Mouse (Mus musculus) layer of hippocampus, postnatal 25 days (tissue): Measurements from ENCODE around the gene 1700016K19Rik. TPM values are rescaled to one million over a fixed set of nuclear protein-coding genes. Genes with fewer than 3 reads are reported as not detected.

Experiments used
- DNase-seq, 2 experiments: peaks; one replicate each; pipeline ENCODE4 v3.0.0; 2022; ENCODE audit warnings: mixed read lengths in 2 of 2, low spot score in 1 of 2; ENCODE audit errors: extremely low spot score in 1 of 2
- total RNA-seq, 2 experiments: library from RNA; stranded (reverse); gene quantifications; 2 replicates each; pipeline ENCODE4 v1.2.3; 2021

1700016K19Rik gene
- total RNA-seq, 2 experiments from 2014 or later = 2.4 to 3.0 TPM

DNA sequence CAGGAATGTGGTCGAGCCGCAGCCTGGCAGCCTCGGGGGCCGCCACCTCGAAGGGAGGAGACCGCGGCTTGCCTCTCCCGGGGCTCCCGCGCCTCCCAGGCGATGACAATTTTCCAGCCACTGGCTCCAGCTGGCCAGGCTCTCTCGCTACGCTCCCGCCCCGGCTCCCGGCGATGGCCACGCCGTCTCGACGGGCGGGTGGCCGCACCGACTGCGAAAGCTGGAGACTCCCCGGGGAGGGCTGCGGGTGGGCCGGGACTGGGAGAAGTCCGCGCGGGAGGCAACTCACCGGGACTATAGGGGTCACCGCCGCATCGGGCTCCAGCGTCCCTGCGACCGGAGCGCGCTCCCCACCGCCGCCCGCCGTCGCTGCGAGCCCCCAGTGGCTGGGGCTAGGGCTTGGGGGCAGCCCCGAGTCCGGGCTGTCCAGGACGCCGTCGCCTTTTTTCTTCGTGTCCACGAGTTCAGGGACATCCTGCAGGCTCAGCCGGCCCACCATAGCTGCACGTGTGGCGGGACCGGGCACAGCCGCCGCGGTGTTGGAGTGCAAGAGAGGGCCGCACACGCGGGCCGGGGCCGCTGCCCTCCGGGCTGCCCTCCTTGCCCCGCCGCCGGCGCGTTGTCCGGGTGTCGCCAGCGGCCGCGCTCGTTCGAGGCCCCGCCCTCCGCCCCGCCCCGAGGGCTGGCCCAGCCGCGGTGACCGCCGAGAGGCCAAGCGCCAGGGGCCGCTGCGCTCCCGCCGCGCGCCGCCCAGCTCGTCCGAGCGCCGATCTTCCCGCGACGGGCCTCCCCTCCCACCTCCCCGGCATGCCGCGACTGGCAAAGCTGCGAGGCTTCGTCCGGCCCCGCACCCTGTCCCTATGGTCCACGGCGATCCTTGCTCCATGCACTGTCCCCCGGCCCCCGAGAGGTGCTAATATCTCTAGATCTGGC lies 27.7 kb downstream of the 1700016K19Rik start, which contains the start of gene Rflnb:
TSS of gene Rflnb (minus strand) at position 644 of the 933 bp plus-strand sequence.
- DNase-seq = peak; percentile 43 to 61

- no peak for DNase-seq
Observed at GRCm38 (mm10) chr11:76028072-76028465, 28.4 kb downstream of the 1700016K19Rik start.

DNA sequence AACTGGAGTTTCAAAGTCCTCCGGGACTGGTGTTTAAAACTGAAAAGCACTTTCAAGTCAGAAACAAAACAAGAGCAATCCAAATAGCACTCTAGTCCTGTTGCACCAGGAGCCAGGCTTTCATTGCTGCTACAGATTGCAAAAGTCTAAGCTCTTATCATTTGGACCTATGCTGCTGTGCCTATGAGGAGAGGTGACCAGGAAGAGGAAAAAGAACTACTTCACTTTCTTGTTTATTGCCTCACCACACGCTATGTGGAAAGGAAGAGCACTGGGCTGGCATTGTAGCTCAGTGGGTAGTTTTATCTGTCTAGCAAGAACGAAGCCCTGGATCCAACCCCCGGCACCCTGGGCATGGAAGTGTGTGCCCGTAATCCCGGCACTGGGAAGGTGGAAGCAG lies 33.6 kb downstream of the 1700016K19Rik start:
- no peak for DNase-seq

- no peak for DNase-seq
Observed at GRCm38 (mm10) chr11:76033836-76034235, 34.1 kb downstream of the 1700016K19Rik start.

GRCm38 (mm10) chr11:76035182-76035581 lies 35.5 kb downstream of the 1700016K19Rik start:
- no peak for DNase-seq

DNA sequence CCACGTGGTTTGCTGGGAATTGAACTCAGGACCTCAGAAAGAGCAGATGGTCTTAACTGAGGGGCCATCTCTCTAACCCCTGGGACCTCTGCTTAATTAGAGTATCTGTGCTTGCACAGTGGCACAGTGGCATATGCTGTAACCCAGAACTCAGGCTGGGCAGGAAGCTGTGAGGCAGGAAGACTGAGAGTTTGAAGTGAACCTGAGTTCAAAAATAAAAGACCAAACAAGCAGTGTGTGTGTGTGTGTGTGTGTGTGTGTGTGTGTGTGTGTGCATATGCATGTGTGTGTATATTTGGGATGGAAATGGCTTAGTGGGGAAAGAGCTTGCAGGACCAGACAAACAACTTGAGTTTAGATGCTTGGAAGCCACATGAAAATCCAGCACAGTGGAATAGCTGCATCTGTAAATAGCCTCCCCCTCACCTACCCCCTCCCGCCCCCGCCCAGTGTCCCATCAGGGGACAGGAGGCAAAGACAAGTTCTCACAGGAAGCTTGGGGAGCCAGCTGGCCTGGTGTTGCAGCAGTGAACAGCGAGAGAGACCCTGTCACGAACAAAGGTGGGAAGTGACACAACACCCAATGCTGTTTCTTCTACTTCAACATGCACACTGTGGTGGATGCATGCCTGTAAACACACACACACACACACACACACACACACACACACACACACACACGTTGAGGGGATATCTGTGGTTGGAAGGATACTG lies 38.0 kb downstream of the 1700016K19Rik start:
- DNase-seq = no peak

- DNase-seq = no peak
Observed at GRCm38 (mm10) chr11:76039271-76040053, 39.8 kb downstream of the 1700016K19Rik start.

- no peak for DNase-seq
Observed at GRCm38 (mm10) chr11:76040106-76040505, 40.4 kb downstream of the 1700016K19Rik start.

DNA sequence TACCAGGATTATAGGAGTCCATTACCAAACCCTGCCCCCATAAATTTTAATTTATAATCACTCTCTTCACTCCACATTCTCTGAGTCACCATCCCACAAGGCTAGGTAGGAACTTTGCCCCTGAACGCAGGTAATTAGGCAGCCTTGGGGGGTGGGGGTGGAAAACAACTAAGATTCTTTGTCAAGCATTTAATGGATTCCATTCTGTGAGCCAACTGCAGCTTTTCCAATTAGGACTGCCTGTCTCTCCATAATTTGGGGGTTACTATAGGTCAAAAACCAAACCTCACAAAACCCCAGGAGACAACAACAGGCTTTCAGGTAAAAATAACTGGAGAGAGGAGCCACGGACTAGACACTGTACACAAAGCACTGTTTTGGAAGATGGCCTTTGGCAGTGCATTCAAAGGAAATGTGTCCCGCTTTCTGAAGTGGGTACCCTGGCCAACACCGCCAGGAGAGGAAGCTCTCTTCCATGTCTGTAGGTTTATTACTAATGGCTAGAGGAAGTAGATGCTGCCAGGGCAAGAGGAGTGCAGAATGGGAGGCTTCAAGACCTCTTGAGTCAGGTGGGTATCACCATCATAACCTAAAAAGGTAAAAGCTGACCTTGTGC lies 41.2 kb downstream of the 1700016K19Rik start:
- no peak for DNase-seq

DNA sequence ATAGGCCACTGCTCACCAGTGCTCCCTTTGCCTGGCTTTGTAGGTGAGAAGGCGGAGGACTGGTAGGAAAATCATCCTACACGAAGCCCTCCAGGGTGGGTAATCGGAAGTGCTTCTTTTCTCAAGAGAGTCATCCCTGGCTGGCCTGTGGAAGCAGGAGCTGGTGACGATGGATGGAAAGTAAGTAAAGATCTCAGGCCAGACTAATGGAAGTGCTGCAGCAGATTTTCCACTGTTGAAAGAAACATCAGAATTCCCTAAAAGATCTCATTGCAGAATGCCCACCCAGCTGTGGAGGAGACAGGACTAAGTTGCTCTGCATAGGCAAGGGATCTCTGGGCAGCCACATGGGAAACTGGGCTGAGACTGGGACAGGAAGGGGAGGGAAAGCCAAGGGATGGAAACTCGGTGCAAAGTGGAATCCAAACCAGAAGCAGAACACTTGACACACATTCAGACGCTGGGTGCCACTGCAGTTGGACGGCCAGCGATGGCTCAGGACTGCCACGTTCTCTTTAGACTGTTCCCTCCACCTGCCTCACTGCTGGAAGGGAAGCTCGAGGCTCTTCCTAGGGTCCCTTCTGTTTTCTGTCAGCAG lies 42.4 kb downstream of the 1700016K19Rik start:
- no peak for DNase-seq

DNA sequence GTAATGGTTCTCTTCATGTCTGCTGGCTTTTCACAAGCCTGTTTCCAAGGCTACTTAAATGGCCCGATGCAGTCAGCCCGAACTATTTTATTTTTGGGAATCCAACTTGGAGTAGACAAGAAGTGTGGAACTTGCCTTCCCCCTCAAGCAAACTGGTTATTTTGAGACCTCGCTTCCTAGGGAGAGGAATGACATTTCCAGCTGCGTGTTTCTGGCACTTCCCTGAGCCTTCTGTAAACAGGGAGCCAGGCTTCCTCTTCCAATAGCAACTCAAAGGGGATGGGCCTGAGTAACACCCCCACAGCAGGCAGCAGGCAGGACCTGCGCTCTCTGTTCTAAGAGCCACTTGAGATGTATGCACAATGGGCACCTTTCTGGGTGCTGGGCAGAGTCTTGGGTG lies 43.2 kb downstream of the 1700016K19Rik start:
- DNase-seq = no peak

DNA sequence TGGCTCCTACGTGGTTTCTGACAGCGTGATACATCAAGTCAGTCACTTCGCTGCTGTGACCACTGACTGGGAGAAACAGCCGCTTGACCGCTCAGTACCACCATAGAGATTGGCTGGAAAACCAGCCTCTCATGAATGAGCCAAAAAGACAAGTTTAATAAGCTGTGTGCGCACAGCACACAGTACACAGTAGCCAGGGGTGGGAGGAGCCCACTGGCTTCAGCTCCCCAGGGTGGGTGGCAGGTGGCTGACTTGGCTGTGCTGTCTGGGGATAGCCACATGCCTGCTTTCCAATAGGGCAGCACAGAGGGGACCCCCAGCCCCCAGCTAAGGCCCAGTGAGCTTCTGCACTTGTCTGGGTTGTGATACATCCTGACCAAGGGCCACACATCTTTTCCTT lies 44.8 kb downstream of the 1700016K19Rik start:
- DNase-seq = no peak

DNA sequence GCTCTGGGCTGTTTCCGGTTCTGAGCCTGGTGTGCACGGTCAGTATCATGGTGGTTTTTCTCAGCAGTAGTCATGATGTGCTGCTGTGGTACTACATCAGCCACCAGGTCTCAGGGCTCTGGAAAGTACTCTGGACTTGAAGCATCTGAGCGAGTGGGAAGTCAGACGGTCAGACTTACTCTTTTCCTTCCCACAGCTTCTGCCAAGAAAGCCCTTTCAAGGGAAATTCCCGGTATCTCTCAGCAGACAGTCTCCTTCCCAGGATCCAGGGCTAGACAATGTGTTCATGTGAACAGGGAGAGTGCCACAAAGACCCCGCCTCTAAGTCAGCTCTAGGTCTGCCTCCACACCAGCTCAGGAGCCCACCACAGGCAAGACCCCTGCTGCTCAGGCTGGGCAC lies 45.7 kb downstream of the 1700016K19Rik start:
- no peak for DNase-seq

DNA sequence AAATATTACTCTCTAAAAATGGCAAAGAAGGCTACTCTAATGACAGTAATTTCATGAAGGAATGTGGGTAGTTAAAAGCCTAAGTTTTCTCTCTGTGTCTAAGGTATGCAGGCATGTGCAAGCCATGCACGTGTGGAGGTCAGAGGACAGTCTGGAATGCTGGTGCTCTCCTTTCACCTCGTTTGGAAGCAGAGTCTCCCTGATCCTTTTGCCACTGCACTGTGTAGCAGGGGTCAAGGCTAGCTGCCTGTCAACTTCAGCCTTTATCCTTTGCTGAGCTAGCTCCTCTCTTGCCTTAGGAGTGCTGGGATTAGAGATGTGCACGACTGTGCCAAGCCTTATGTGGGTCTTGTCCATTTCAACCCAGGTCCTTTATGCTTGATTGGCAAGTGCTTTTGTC lies 50.8 kb downstream of the 1700016K19Rik start:
- no peak for DNase-seq

DNA sequence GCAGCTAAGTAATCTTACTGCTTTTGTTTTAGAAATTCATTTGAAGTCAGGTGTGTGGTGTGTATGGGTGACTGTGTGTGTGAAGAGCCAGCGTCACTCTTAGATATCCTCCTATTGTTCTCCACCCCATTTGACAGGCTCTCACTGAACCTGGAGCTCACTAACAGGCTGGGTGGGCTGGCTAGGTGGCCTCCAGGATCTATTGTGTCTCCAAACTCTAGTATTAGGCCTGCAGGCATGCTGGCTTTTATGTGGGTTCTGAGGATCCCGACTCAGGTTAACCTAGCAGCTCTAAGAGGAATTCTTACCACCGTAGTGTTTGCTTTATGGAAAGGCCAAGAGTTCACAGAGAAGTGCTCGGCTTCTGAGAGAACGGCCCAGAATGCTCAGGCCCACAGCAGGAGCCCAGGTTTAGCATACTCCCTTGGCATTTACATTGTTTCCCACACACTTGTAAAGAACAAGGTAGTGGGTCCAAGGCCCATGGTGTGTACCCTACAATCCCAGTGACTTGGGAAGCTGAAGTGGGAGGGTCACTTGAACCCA lies 51.3 kb downstream of the 1700016K19Rik start:
- no peak for DNase-seq

- DNase-seq = no peak
Observed at GRCm38 (mm10) chr11:76052496-76052895, 52.8 kb downstream of the 1700016K19Rik start.
